Mouse (Mus musculus) ovary, adult 10 weeks (tissue): ENCODE measurements around the gene Tnfsf14. TPM values are rescaled to one million over a fixed set of nuclear protein-coding genes. Genes with fewer than 3 reads are reported as not detected.

ENCODE experiments used
- polyA plus RNA-seq: library from polyadenylated mRNA; stranded (reverse); fragments of 350-450 nt; fragmentation: Illumina TruSeq; extraction: RNeasy Lipid Tissue Mini Kit (QIAGEN cat#74804); gene quantifications from one replicate; pipeline ENCODE4 v1.2.3, GENCODE M21; 2014

Tnfsf14 gene
- not detected for polyA plus RNA-seq

DNA sequence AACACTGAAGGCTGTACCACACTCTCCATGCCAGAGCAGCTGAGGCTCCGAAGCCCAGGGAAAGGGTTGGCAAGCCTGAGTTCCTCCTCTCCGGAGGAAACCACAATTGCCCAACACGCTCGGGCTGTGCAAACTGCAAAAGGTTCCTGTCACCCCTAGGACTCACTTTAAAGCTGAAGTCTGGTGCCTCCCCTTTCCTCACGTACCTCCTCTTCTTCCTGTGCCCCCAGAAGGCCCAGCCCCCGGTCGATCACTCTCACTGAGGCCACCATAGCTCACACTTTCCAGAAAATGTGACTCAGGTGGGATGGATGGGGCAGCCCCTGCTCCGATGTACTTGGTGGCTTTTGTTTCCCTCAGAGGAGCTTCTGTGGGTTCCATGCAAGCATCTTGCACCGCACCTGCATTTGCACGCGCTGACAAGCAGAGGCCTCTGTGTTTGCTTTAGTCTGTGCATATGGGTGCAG lies at the start of gene Tnfsf14:
Tnfsf14 (minus strand) TSS at position 137 of the 467 bp plus-strand sequence.

DNA sequence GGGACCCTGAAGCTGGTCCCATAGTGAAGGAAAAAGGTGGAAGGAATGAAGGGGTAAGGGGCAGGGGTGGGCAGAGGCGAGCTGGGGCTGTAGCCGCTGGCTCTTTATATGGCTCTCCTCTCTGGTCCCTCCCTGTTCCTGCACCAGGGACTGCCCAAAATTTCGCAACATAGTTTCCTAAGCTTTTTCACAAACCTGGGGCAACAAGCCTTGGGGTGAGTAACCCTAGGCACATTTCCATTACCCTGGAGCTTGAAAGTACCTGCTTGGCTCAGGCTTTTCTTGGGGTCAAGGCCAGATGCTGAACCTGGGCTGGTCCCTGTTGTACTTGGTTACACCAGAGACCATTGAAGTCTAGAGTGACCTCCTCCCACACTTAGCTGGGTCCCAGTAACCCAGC lies 34.0 kb upstream of the Tnfsf14 start, which contains the start of gene C3:
C3 (minus strand) TSS at position 123 of the 400 bp plus-strand sequence.

DNA sequence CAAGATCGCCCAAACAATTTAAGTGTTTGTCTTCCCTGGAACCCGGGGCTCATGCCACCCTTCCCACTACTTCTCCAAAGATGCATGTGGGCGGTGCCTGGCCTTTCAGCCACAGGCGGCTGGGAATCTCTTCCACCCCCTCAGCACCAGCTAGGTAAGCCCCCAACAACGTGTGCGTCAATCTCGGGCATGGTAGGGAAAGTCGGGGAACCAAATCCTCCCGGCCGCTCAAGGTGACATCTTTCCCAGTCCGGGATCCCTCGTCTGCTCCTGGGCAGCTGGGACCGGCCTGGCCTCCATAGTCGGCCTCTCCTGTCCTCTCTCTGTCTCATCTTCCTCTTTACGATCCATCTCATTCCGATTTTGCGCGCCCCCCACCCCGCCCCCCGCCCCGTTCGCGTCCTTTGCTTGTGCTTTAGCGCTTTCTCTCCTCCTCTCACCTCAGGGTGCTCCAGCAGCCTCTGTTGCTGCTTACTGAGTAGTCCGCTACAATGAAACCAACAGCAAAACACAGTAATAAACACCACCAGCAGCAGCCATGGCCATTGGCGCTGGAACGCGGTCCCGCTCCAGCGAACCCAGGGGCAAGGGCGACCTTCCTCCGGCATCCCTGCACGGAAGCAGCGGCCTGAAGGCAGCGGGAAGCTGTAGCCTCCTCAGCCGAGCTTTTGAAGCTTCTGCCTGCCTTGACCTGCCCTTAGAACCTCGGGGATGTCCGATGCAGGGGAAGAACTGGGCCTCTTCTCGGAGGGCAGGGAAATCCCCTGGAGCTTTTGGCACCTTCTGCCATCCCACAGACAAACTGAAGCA lies 44.8 kb downstream of the Tnfsf14 start, which contains the start of gene Cd70:
Cd70 (minus strand) TSS at position 784 of the 810 bp plus-strand sequence.

Other genes with a start within 250 kb of the Tnfsf14 start
- gene Acer1, start 212.1 kb downstream of the Tnfsf14 start, polyA plus RNA-seq: not detected
- gene Clpp, start 203.9 kb downstream of the Tnfsf14 start, polyA plus RNA-seq: 1.4 TPM
- 1.5 TPM for gene Alkbh7, start 196.8 kb downstream of the Tnfsf14 start, polyA plus RNA-seq
- not detected for gene Pspn, start 194.2 kb downstream of the Tnfsf14 start, polyA plus RNA-seq
- gene Gtf2f1, start 182.9 kb downstream of the Tnfsf14 start, polyA plus RNA-seq: 3.4 TPM
- gene Gm17949, start 182.7 kb downstream of the Tnfsf14 start, polyA plus RNA-seq: not detected
- gene Khsrp, start 162.7 kb downstream of the Tnfsf14 start, polyA plus RNA-seq: 12.5 TPM
- not detected for gene Slc25a41, start 152.5 kb downstream of the Tnfsf14 start, polyA plus RNA-seq
- 1.6 TPM for gene Crb3, start 135.1 kb downstream of the Tnfsf14 start, polyA plus RNA-seq
- gene Slc25a23, start 134.3 kb downstream of the Tnfsf14 start, polyA plus RNA-seq: 16.6 TPM
- 1.6 TPM for gene Dennd1c, start 115.7 kb downstream of the Tnfsf14 start, polyA plus RNA-seq
- 0.66 TPM for gene Tubb4a, start 106.4 kb downstream of the Tnfsf14 start, polyA plus RNA-seq
- 1.3 TPM for gene Tnfsf9, start 88.9 kb downstream of the Tnfsf14 start, polyA plus RNA-seq
- gene Cd70, start 44.4 kb downstream of the Tnfsf14 start, polyA plus RNA-seq: not detected
- gene C3, start 34.0 kb upstream of the Tnfsf14 start, polyA plus RNA-seq: 151 TPM
- gene Gpr108, start 54.3 kb upstream of the Tnfsf14 start, polyA plus RNA-seq: 1.1 TPM
- 1.5 TPM for gene Trip10, start 55.3 kb upstream of the Tnfsf14 start, polyA plus RNA-seq
- 0.26 TPM for gene Vav1, start 84.9 kb upstream of the Tnfsf14 start, polyA plus RNA-seq
- gene Adgre1, start 164.5 kb upstream of the Tnfsf14 start, polyA plus RNA-seq: 20.8 TPM